Mouse (Mus musculus): ENCODE measurements around the gene Srrt. TPM values are rescaled to one million over a fixed set of nuclear protein-coding genes. Genes with fewer than 3 reads are reported as not detected.

Srrt gene
- polyA plus RNA-seq (2015; fragmentation: Nextera tagmentation; extraction: Ambion mirVana): 100 and 103 TPM in 2 replicates

- Histone ChIP-seq H3K9me3 (no peaks in the 10 kb centered on the region), H3K4me2 (peak within 1 kb of the TSS; percentile 81), H3K4me3 (peak within 1 kb of the TSS; percentile 98), H3K4me1 (replicated peaks) (peaks cover 38% of the 10 kb centered on the region), H3K36me3 (peaks cover 18% of the 10 kb centered on the region), H3K27me3 (no peaks in the 10 kb centered on the region), H3K27ac (replicated peaks) (peak within 1 kb of the TSS; percentile 98), H3K9ac (peak within 1 kb of the TSS; percentile 99)
- ATAC-seq (ENCODE audit: low FRiP score, low read depth): peak; percentile 91
- under 1% methylated on average over 69 of the region's 72 CpGs for WGBS
These were observed at the start of gene Srrt for GRCm38 (mm10) chr5:137307071-137307912. Srrt (minus strand) TSS chr5:137307674.

- peaks cover 30% of the 10 kb centered on the region for H3K4me1 ChIP-seq (replicated peaks)
- no peak overlapping the region for H3K9ac ChIP-seq
- H3K27me3 ChIP-seq: peaks cover 8% of the 10 kb centered on the region
- no peak overlapping the region for H3K4me3 ChIP-seq
- no peak overlapping the region for H3K27ac ChIP-seq (replicated peaks)
- no peaks in the 10 kb centered on the region for H3K36me3 ChIP-seq
- H3K4me2 ChIP-seq: no peak overlapping the region
- no peaks in the 10 kb centered on the region for H3K9me3 ChIP-seq
- ATAC-seq (ENCODE audit: low FRiP score, low read depth): no peak
- 88% methylated on average over 17 of the region's 17 CpGs for WGBS
These were observed 46.6 kb upstream of the Srrt start for GRCm38 (mm10) chr5:137354091-137354490.

GRCm38 (mm10) chr5:137352011-137352975, 44.8 kb upstream of the Srrt start:
- Histone ChIP-seq H3K27ac (replicated peaks) (0 out of 2 replicates have a peak overlapping the region, but pooled peaks have one; percentile 11), H3K9me3 (no peaks in the 10 kb centered on the region), H3K36me3 (no peaks in the 10 kb centered on the region), H3K4me1 (replicated peaks) (peaks cover 39% of the 10 kb centered on the region), H3K4me3 (peak overlapping the region; percentile 61), H3K9ac (peak overlapping the region; percentile 6; the same call in 1 of the 2 replicates), H3K4me2 (peak overlapping the region; percentile 91), H3K27me3 (peaks cover 12% of the 10 kb centered on the region)
- 29% methylated on average over 16 of the region's 16 CpGs for WGBS
- ATAC-seq (ENCODE audit: low FRiP score, low read depth): no peak

GRCm38 (mm10) chr5:137351394-137351793, 43.9 kb upstream of the Srrt start:
- peak overlapping the region; percentile 91 for H3K4me2 ChIP-seq
- ATAC-seq (ENCODE audit: low FRiP score, low read depth): no peak
- H3K9ac ChIP-seq: peak overlapping the region; percentile 61
- H3K27ac ChIP-seq (replicated peaks): 0 out of 2 replicates have a peak overlapping the region, but pooled peaks have one; percentile 11
- no peaks in the 10 kb centered on the region for H3K9me3 ChIP-seq
- peaks cover 12% of the 10 kb centered on the region for H3K27me3 ChIP-seq
- H3K4me1 ChIP-seq (replicated peaks): peaks cover 39% of the 10 kb centered on the region
- peak overlapping the region; percentile 61 for H3K4me3 ChIP-seq
- no peaks in the 10 kb centered on the region for H3K36me3 ChIP-seq
- WGBS: 17% methylated on average over 4 of the region's 4 CpGs

- 2% methylated on average over 8 of the region's 8 CpGs for WGBS
- H3K36me3 ChIP-seq: no peaks in the 10 kb centered on the region
- H3K27me3 ChIP-seq: peaks cover 12% of the 10 kb centered on the region
- H3K4me3 ChIP-seq: peak overlapping the region; percentile 61
- peak overlapping the region; percentile 61 for H3K9ac ChIP-seq
- H3K9me3 ChIP-seq: no peaks in the 10 kb centered on the region
- H3K27ac ChIP-seq (replicated peaks): 0 out of 2 replicates have a peak overlapping the region, but pooled peaks have one; percentile 36
- ATAC-seq (ENCODE audit: low FRiP score, low read depth): no peak
- H3K4me1 ChIP-seq (replicated peaks): peaks cover 39% of the 10 kb centered on the region
- H3K4me2 ChIP-seq: peak overlapping the region; percentile 91
These were observed 43.5 kb upstream of the Srrt start for GRCm38 (mm10) chr5:137351058-137351380.

- Histone ChIP-seq H3K36me3 (no peaks in the 10 kb centered on the region), H3K4me3 (peak overlapping the region; percentile 61), H3K9ac (peak overlapping the region; percentile 61), H3K27me3 (peaks cover 12% of the 10 kb centered on the region), H3K27ac (replicated peaks) (peak overlapping the region; percentile 77), H3K9me3 (no peaks in the 10 kb centered on the region), H3K4me2 (peak overlapping the region; percentile 91), H3K4me1 (replicated peaks) (peaks cover 39% of the 10 kb centered on the region)
- ATAC-seq (ENCODE audit: low FRiP score, low read depth): peak; percentile 75
- under 1% methylated on average over 53 of the region's 55 CpGs for WGBS
These were observed 43.0 kb upstream of the Srrt start for GRCm38 (mm10) chr5:137350205-137351057.

- WGBS: under 1% methylated on average over 30 of the region's 32 CpGs
- Histone ChIP-seq H3K36me3 (no peaks in the 10 kb centered on the region), H3K27ac (replicated peaks) (peak within 1 kb of the TSS; percentile 77), H3K4me1 (replicated peaks) (peaks cover 39% of the 10 kb centered on the region), H3K9ac (peak within 1 kb of the TSS; percentile 61), H3K27me3 (peaks cover 12% of the 10 kb centered on the region), H3K9me3 (no peaks in the 10 kb centered on the region), H3K4me3 (peak within 1 kb of the TSS; percentile 61), H3K4me2 (peak within 1 kb of the TSS; percentile 91)
- peak; percentile 92 for ATAC-seq (ENCODE audit: low FRiP score, low read depth)
These were observed 42.1 kb upstream of the Srrt start, which contains the start of gene Ephb4 for GRCm38 (mm10) chr5:137349384-137350204. Ephb4 (plus strand) TSS chr5:137350109.

GRCm38 (mm10) chr5:137348482-137349383, 41.3 kb upstream of the Srrt start:
- peak overlapping the region; percentile 91 for H3K4me2 ChIP-seq
- no peak for ATAC-seq (ENCODE audit: low FRiP score, low read depth)
- peaks cover 39% of the 10 kb centered on the region for H3K4me1 ChIP-seq (replicated peaks)
- H3K27ac ChIP-seq (replicated peaks): peak overlapping the region; percentile 61; the same call in 1 of the 2 replicates
- peak overlapping the region; percentile 61 for H3K4me3 ChIP-seq
- H3K27me3 ChIP-seq: peaks cover 12% of the 10 kb centered on the region
- H3K9ac ChIP-seq: peak overlapping the region; percentile 26; the same call in 1 of the 2 replicates
- H3K36me3 ChIP-seq: no peaks in the 10 kb centered on the region
- under 1% methylated on average over 33 of the region's 33 CpGs for WGBS
- no peaks in the 10 kb centered on the region for H3K9me3 ChIP-seq

GRCm38 (mm10) chr5:137347856-137348255, 40.4 kb upstream of the Srrt start:
- WGBS: 33% methylated on average over 7 of the region's 7 CpGs
- Histone ChIP-seq H3K4me3 (no peak overlapping the region), H3K27ac (replicated peaks) (no peak overlapping the region), H3K36me3 (no peaks in the 10 kb centered on the region), H3K9ac (no peak overlapping the region), H3K4me1 (replicated peaks) (peaks cover 39% of the 10 kb centered on the region), H3K4me2 (no peak overlapping the region), H3K27me3 (peaks cover 12% of the 10 kb centered on the region), H3K9me3 (no peaks in the 10 kb centered on the region)
- no peak for ATAC-seq (ENCODE audit: low FRiP score, low read depth)

- Histone ChIP-seq H3K4me2 (no peak overlapping the region), H3K4me1 (replicated peaks) (peaks cover 30% of the 10 kb centered on the region), H3K9me3 (no peaks in the 10 kb centered on the region), H3K9ac (no peak overlapping the region), H3K4me3 (no peak overlapping the region), H3K36me3 (no peaks in the 10 kb centered on the region), H3K27ac (replicated peaks) (no peak overlapping the region), H3K27me3 (peaks cover 12% of the 10 kb centered on the region)
- WGBS: 88% methylated on average over 4 of the region's 4 CpGs
- ATAC-seq (ENCODE audit: low FRiP score, low read depth): no peak
These were observed 39.5 kb upstream of the Srrt start for GRCm38 (mm10) chr5:137346983-137347382.
